Mouse (Mus musculus) liver, postnatal 0 days (tissue): ENCODE measurements around the gene Snx8. TPM values are rescaled to one million over a fixed set of nuclear protein-coding genes. Genes with fewer than 3 reads are reported as not detected.
A peak's percentile ranks its signal among the peaks of the same experiment; 100 is the strongest.

Experiments
- ATAC-seq: fragments of 200-750 bp; cut with Nextera tagmentation; 2 replicates; pipeline ENCODE4 v1.8.0; 2017; ENCODE audit warnings: mild to moderate bottlenecking, moderate library complexity
- DNase-seq: peaks from one replicate; pipeline ENCODE4 v3.0.0-alpha.2; 2016
- H3K27ac ChIP-seq: fragments of 300-500 bp; sonication (generic); 2 replicates; pipeline ENCODE4 v1.5.1; 2014; ENCODE audit warnings: antibody characterized with exemption, moderate library complexity, mild to moderate bottlenecking, low read depth
- H3K27me3 ChIP-seq: fragments of 300-500 bp; sonication (generic); 2 replicates; pipeline ENCODE4 v1.6.1; 2014; ENCODE audit warnings: low read length, control low read depth, mixed read lengths; ENCODE audit not compliant: insufficient read depth
- H3K36me3 ChIP-seq: fragments of 300-500 bp; sonication (generic); replicated peaks from 2 replicates; pipeline ENCODE4 v1.6.1; 2014; ENCODE audit warnings: mild to moderate bottlenecking, control low read depth, low read length, moderate library complexity, mixed read lengths; ENCODE audit not compliant: insufficient read depth
- H3K4me1 ChIP-seq: fragments of 300-500 bp; sonication (generic); 2 replicates; pipeline ENCODE4 v1.6.1; 2014; ENCODE audit warnings: antibody characterized with exemption, mild to moderate bottlenecking, control low read depth; ENCODE audit not compliant: insufficient read depth
- H3K4me2 ChIP-seq: fragments of 300-500 bp; sonication (generic); 2 replicates; pipeline ENCODE4 v1.6.1; 2014; ENCODE audit warnings: low read depth, mild to moderate bottlenecking, low read length, moderate library complexity, mixed read lengths
- H3K4me3 ChIP-seq: fragments of 300-500 bp; sonication (generic); 2 replicates; pipeline ENCODE4 v1.5.1; 2014; ENCODE audit warnings: low read depth, low read length
- H3K9ac ChIP-seq: fragments of 300-500 bp; sonication (generic); replicated peaks from 2 replicates; pipeline ENCODE4 v1.6.1; 2014; ENCODE audit warnings: mild to moderate bottlenecking, moderate library complexity
- H3K9me3 ChIP-seq: fragments of 300-500 bp; sonication (generic); 2 replicates; pipeline ENCODE4 v1.6.1; 2016; ENCODE audit warnings: mild to moderate bottlenecking, control low read depth, low read length, mixed read lengths
- CTCF ChIP-seq: sonication (generic); IDR thresholded peaks from 2 replicates; pipeline ENCODE4 v1.5.1; 2016; ENCODE audit warnings: antibody characterized with exemption, low read depth
- EP300 ChIP-seq: IDR thresholded peaks from 2 replicates; pipeline ENCODE4 v1.6.1; 2016; ENCODE audit warnings: antibody characterized with exemption, low read depth, mild to moderate bottlenecking
- WGBS: fragments of 180-500 bp; shearing (Covaris S2); extraction: QIAGEN DNeasy Blood & Tissue Kit; methylation state at CpG from one replicate; pipeline ENCODE4 v1.1.7; 2014; ENCODE audit not compliant: insufficient replicate concordance; 5-methylcytosine and 5-hydroxymethylcytosine counted together
- microRNA-seq: library from miRNA; unstranded; fragments of <30 nt; microRNA quantifications from one replicate; pipeline ENCODE4, GENCODE M21; 2016
- polyA plus RNA-seq: library from polyadenylated mRNA; unstranded; fragments of >200 nt; fragmentation: Nextera tagmentation; extraction: Ambion mirVana; gene quantifications from 2 replicates; pipeline ENCODE4 v1.2.1, GENCODE M21; 2015

Gene Snx8
- polyA plus RNA-seq, 1 experiment from 2014 or later = 11.4 TPM

GRCm38 (mm10) chr5:140298291-140298690, 90.8 kb downstream of the Snx8 start:
- 91% methylated on average over 4 of the region's 4 CpGs for WGBS
- ATAC-seq (no peak), DNase-seq (no peak)
- peaks cover 52% of the 10 kb centered on the region for H3K36me3 ChIP-seq
- H3K4me3 ChIP-seq = no peak overlapping the region
- no peak overlapping the region for H3K4me2 ChIP-seq
- no peaks in the 10 kb centered on the region for H3K27me3 ChIP-seq
- no peak overlapping the region for H3K27ac ChIP-seq
- TF ChIP-seq EP300 (no peak), CTCF (no peak)
- no peaks in the 10 kb centered on the region for H3K4me1 ChIP-seq
- H3K9me3 ChIP-seq = no peaks in the 10 kb centered on the region
- no peak overlapping the region for H3K9ac ChIP-seq

GRCm38 (mm10) chr5:140292152-140292551, 96.9 kb downstream of the Snx8 start:
- Histone ChIP-seq H3K4me2 (no peak overlapping the region), H3K9me3 (no peaks in the 10 kb centered on the region), H3K9ac (no peak overlapping the region), H3K4me3 (no peak overlapping the region), H3K27ac (no peak overlapping the region), H3K4me1 (no peaks in the 10 kb centered on the region), H3K27me3 (no peaks in the 10 kb centered on the region), H3K36me3 (peaks cover 35% of the 10 kb centered on the region)
- WGBS = 89% methylated on average over 1 of the region's 1 CpGs
- DNase-seq (peak; percentile 56), ATAC-seq (peak; percentile 38; the same call in 1 of the 2 replicates)
- no peak for TF ChIP-seq EP300
- peak; percentile 86 for TF ChIP-seq CTCF

Small RNAs within 50 kb of the gene (microRNA-seq; reads per million reads assigned to microRNA genes)
- not detected for gene Mir7038

Other genes with a start within 250 kb of the Snx8 start
- 16.4 and 17.0 TPM in 2 replicates for gene Mad1l1, start 67.7 kb downstream of the Snx8 start, polyA plus RNA-seq
- gene Nudt1, start 67.6 kb downstream of the Snx8 start, polyA plus RNA-seq = 18.1 and 18.6 TPM in 2 replicates
- gene Mrm2, start 57.4 kb downstream of the Snx8 start, polyA plus RNA-seq = 7.2 and 8.1 TPM in 2 replicates
- 35.5 and 38.7 TPM in 2 replicates for gene Eif3b, start 30.1 kb upstream of the Snx8 start, polyA plus RNA-seq
- gene Gm4869, start 56.4 kb upstream of the Snx8 start, polyA plus RNA-seq = not detected in 2 replicates
- 8.6 and 9.1 TPM in 2 replicates for gene Chst12, start 116.3 kb upstream of the Snx8 start, polyA plus RNA-seq
- gene Grifin, start 175.8 kb upstream of the Snx8 start, polyA plus RNA-seq = not detected in 2 replicates
- gene Lfng, start 218.1 kb upstream of the Snx8 start, polyA plus RNA-seq = 5.0 and 5.9 TPM in 2 replicates